Mouse (Mus musculus) megakaryocyte, embryonic 14.5 days (primary cell): Measurements from ENCODE around the gene Ube2o.

Source experiments
- FLI1 ChIP-seq: IDR thresholded peaks from 2 replicates; pipeline ENCODE4 v1.6.1; 2012; ENCODE audit warnings: low read length, inconsistent platforms, mixed read lengths
- GATA1 ChIP-seq: IDR thresholded peaks from 3 replicates; pipeline ENCODE4 v1.6.1; 2012; ENCODE audit warnings: mixed read lengths, low read length, inconsistent platforms, borderline replicate concordance

DNA sequence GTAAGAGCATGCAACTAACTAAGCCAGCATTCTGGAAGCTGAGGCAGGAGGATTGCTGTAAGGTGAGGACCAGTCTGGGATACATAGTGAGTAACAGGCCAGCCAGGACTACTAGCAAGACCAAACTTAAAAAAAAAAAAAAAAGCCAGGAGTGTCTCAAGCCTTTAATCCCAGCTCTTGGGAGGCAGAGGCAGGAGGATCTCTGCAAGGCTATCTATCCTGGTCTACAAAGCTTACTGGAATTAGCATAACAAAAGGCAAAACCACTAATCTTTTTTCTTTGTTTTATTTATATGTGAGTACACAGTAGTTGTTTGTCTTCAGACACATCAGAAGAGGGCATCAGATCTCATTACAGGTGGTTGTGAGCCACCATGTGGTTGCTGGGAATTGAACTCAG lies 93.0 kb downstream of the Ube2o start:
- no peak for TF ChIP-seq GATA1
- TF ChIP-seq FLI1, result no peak
